Mouse (Mus musculus) kidney, adult 8-10 months (tissue): Measurements from ENCODE around the gene Efl1.

ENCODE experiments used
- DNase-seq, 2 experiments: peaks; one replicate each; pipeline ENCODE4 v3.0.0; 2022

The Efl1 gene

DNA sequence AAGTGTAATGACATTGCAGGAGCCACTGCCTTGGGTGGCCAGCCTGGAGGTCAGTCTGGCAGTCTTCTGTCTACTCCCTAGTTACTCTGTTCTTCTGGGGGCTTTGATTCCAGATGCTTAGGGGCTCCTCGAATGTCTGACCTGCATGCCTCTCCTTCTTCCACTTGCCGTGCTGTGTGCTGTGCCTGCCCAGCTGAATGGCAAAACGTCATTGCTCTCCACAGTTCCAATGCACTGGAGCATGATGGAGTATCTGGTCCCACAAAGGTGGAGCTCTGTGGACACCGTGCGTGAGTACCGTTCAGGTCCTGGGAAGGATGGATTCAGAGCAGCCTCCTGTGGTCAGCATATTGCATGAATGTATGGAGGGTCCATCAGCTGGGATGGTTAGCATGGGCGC is 171.1 kb downstream of the Efl1 start:
- no peak for DNase-seq

DNA sequence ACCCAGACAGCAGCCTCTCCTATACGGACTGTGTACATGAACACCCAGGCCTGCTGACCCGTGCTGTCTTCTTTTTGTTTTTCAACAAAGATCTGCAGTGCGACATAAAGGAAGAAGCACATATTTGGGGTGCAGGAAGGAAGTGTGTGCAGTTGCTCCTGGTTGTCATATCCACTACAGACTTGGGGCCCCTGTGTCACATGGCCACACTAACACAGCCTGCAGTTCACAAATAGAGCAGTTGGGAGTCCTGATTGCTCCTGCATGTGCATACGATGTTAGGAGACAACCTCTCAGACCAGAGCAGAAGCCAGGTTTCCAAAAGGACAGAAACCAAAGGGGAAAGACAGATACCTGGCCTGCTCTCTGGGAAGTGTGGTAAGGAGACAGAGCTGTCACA is 172.2 kb downstream of the Efl1 start:
- no peak for DNase-seq

DNA sequence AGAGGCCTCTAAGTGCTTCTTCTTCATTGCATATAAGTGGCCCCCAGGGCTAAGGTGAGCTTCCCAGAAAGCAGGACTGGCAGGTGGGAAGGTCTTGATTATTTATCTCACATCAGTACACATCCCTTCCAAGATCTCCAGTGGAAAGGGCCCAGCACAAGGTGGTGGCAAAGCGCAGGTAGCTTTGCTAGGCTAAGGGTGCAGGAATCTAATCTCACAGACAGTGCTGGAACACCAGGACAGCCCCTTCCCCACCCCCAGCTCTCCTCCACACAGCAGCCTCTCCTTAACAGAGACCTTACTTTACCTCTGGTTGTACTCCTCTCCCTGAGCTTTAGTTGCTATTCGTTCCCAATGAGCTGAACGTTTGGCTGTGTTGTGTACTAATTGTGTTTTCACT is 173.1 kb downstream of the Efl1 start:
- DNase-seq: no peak

DNA sequence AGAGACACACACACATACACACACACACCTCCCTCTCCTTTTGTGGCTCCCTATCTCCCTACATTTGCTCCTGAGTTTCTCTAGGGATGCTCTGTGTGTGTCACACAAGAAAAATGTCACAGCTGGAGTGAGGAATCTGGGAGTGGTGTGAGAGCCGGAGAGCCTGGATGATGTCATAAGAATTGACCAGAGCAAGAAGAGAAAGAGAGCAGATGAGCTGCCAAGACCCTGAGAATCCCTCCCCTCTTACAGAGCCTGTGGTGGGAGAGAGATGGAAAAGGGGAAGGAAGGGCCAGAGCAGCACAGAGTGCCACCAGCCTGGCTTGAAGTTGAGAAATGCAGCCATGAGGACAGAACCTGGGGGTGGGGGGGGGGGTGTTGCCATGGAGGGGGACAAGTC is 174.1 kb downstream of the Efl1 start:
- no peak for DNase-seq
